Mouse (Mus musculus) testis, adult 2 months (tissue): ENCODE results near the gene Ddx39b. TPM values are rescaled to one million over a fixed set of nuclear protein-coding genes. Genes with fewer than 3 reads are reported as not detected.

ENCODE experiments used
- H3K27ac ChIP-seq: fragments of 200-500 bp; 2 replicates; pipeline ENCODE4 v1.5.1; 2012; ENCODE audit warnings: low read depth, low read length; ENCODE audit not compliant: control insufficient read depth, insufficient read depth
- H3K27me3 ChIP-seq: fragments of 200-500 bp; 2 replicates; pipeline ENCODE4 v1.6.1; 2012; ENCODE audit warnings: mild to moderate bottlenecking, low read length, moderate library complexity; ENCODE audit not compliant: control insufficient read depth, insufficient read depth
- H3K36me3 ChIP-seq: fragments of 200-500 bp; 2 replicates; pipeline ENCODE4 v1.6.1; 2012; ENCODE audit warnings: mild to moderate bottlenecking, low read length; ENCODE audit not compliant: control insufficient read depth, insufficient read depth
- H3K4me1 ChIP-seq: fragments of 200-500 bp; 2 replicates; pipeline ENCODE4 v1.6.1; 2012; ENCODE audit warnings: low read length; ENCODE audit not compliant: control insufficient read depth, insufficient read depth
- H3K4me3 ChIP-seq: fragments of 200-500 bp; 2 replicates; pipeline ENCODE4 v1.5.1; 2012; ENCODE audit warnings: low read depth, mild to moderate bottlenecking, low read length, moderate library complexity, mixed read lengths; ENCODE audit not compliant: control insufficient read depth
- CTCF ChIP-seq: fragments of 200-500 bp; IDR thresholded peaks from 2 replicates; pipeline ENCODE4 v1.5.1; 2012; ENCODE audit warnings: low read depth, mild to moderate bottlenecking, inconsistent platforms, low read length, moderate library complexity; ENCODE audit not compliant: control insufficient read depth, insufficient read depth, insufficient replicate concordance
- POLR2A ChIP-seq: fragments of 200-500 bp; IDR thresholded peaks from 2 replicates; pipeline ENCODE4 v1.6.1; 2012; ENCODE audit warnings: low read depth, mild to moderate bottlenecking, inconsistent platforms, low read length, moderate library complexity; ENCODE audit not compliant: control insufficient read depth
- polyA plus RNA-seq: library from polyadenylated mRNA; depleted of rRNA; stranded (reverse); fragments of >200 nt; gene quantifications from 2 replicates; pipeline ENCODE4 v1.2.3, GENCODE M21; 2012

Gene Ddx39b
- polyA plus RNA-seq, 1 experiment = 129 TPM

GRCm38 (mm10) chr17:35252619-35253292 is 11.2 kb downstream of the Ddx39b start:
- Histone ChIP-seq H3K4me3 (no peak overlapping the region), H3K27me3 (no peaks in the 10 kb centered on the region), H3K36me3 (peaks cover 4% of the 10 kb centered on the region), H3K4me1 (no peaks in the 10 kb centered on the region; the same call in 1 of the 2 replicates), H3K27ac (no peak overlapping the region)
- TF ChIP-seq CTCF (no peak), POLR2A (no peak)

- H3K27me3 ChIP-seq = no peaks in the 10 kb centered on the region
- H3K27ac ChIP-seq = no peak overlapping the region
- H3K4me3 ChIP-seq = no peak overlapping the region
- TF ChIP-seq POLR2A (no peak), CTCF (no peak)
- H3K36me3 ChIP-seq = peaks cover 4% of the 10 kb centered on the region
- no peaks in the 10 kb centered on the region; the same call in none of the 2 replicates for H3K4me1 ChIP-seq
Observed at GRCm38 (mm10) chr17:35253293-35254093, 11.9 kb downstream of the Ddx39b start.

GRCm38 (mm10) chr17:35254241-35255098 is 12.9 kb downstream of the Ddx39b start:
- Histone ChIP-seq H3K4me1 (no peaks in the 10 kb centered on the region; the same call in none of the 2 replicates), H3K4me3 (no peak overlapping the region), H3K36me3 (peaks cover 4% of the 10 kb centered on the region), H3K27ac (no peak overlapping the region), H3K27me3 (no peaks in the 10 kb centered on the region)
- no peak for TF ChIP-seq POLR2A
- TF ChIP-seq CTCF = peak; percentile 77; the same call in 1 of the 2 replicates

DNA sequence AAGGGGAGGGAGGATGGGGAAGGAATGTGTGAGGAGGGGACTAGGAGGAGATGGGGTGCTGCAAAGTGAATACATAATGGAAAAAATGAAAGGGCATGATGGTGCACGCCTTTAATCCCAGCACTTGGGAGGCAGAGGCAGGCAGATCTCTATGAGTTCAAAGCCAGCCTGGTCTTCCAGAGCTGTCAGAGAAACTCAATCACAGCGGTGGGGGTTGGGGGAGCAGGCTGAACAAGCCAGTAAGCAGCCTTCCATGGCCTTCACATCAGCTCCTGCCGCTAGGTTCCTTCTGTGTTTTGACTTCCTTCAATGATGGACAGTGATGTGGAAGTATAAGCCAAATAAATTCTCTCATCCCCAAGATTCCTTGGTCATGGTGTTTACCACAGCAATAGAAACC is 13.8 kb downstream of the Ddx39b start:
- Histone ChIP-seq H3K4me3 (no peak overlapping the region), H3K27me3 (no peaks in the 10 kb centered on the region), H3K27ac (no peak overlapping the region), H3K36me3 (peaks cover 3% of the 10 kb centered on the region), H3K4me1 (no peaks in the 10 kb centered on the region; the same call in none of the 2 replicates)
- no peak for TF ChIP-seq CTCF
- TF ChIP-seq POLR2A = no peak

DNA sequence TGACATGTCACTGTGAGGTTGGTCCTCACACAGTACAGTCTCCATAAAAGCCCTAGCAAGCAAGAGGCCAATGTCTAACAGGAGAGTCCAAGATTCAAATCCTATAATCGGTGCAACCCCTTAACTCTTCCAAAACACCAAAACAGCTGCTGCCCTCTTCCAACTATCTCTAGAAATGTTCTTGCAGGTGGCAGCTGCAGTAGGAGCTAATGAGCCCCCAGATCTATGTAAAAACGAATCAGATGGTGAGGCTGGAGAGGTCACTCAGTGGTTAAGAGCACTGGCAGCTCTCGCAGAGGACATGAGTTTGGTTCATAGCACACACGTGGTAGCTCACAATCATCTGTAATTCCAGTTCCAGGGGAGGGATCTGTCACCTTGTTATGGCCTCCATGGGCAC is 14.2 kb downstream of the Ddx39b start:
- H3K4me1 ChIP-seq = no peaks in the 10 kb centered on the region; the same call in none of the 2 replicates
- H3K4me3 ChIP-seq = no peak overlapping the region
- peaks cover 3% of the 10 kb centered on the region; the same call in 1 of the 2 replicates for H3K36me3 ChIP-seq
- no peaks in the 10 kb centered on the region for H3K27me3 ChIP-seq
- no peak overlapping the region for H3K27ac ChIP-seq
- TF ChIP-seq CTCF = no peak
- no peak for TF ChIP-seq POLR2A

DNA sequence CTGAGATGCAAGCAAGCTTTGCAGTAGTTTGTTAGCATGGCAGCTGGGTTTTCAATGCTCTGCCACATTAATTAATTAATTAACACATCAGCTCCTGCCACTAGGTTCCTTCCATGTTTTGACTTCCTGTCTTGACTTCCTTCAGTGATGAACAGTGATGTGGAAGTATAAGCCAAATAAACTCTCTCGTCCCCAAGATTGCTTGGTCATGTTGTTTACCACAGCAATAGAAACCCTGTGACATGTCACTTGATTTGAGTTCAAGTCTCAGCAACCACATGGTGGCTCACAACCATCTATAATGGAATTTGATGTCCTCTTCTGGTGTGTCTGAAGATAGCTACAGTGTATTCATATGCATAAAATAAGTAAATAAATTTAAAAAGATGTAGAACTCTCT is 15.8 kb downstream of the Ddx39b start:
- Histone ChIP-seq H3K27me3 (no peaks in the 10 kb centered on the region), H3K27ac (no peak overlapping the region), H3K4me1 (peaks cover 1% of the 10 kb centered on the region), H3K4me3 (no peak overlapping the region), H3K36me3 (peaks cover 3% of the 10 kb centered on the region; the same call in 1 of the 2 replicates)
- no peak for TF ChIP-seq POLR2A
- TF ChIP-seq CTCF = no peak
